Mouse (Mus musculus): Measurements from ENCODE around the gene Arhgap8.

GRCm38 (mm10) chr15:84738246-84738645 lies 18.4 kb downstream of the Arhgap8 start:
- TF ChIP-seq MAFK (IDR thresholded peaks at IDR 0.05; ENCODE audit: insufficient read depth, low read depth, low read length) (no peak), HCFC1 (IDR thresholded peaks at IDR 0.05; ENCODE audit: borderline replicate concordance, insufficient read depth, low read length) (no peak), ZC3H11A (IDR thresholded peaks at IDR 0.05; ENCODE audit: borderline replicate concordance, low read depth, low read length) (no peak)
